Mouse (Mus musculus): ENCODE results near the gene Eif4enif1.
"Not testable (repeated sequence)": the region's sequence is repeated elsewhere in the genome, so short reads cannot be mapped to it uniquely, and the experiment has no call there.

Gene Eif4enif1

DNA sequence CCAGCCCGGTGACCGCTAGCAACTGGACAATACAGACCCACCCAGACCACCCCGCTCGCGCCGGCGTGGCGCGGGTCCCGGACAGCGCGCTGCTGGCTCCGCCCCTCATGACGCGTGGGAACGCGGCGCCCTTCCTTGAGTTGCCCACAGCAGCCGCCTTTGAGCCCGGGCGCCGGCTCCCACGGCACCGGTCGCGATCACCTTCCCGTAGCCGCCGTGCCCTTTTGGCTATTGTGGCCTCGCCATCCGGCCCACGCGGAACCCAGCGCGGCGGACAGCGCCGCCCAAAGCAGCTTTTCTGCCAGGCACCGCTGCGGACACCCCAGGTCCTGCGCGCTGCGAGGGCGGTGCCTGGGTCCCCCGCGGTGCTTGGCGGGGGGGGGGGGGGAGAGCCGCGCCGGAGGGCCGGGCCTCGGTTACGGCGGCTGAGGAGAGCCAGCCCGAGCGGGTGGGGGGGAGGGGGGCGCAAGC lies at the start of gene Eif4enif1:
Gene Eif4enif1, plus strand, starts transcription at position 162 of the 471 bp plus-strand sequence.
- DNase-seq (ENCODE audit: low read depth, low spot score): peak; percentile 92

- peak; percentile 57 for DNase-seq (ENCODE audit: low read depth, low spot score)
Observed at GRCm38 (mm10) chr11:3153666-3154397, 48.4 kb upstream of the Eif4enif1 start.

- not testable (repeated sequence) for DNase-seq (ENCODE audit: low read depth, low spot score)
Observed at GRCm38 (mm10) chr11:3156991-3157390, 45.2 kb upstream of the Eif4enif1 start.

- peak; percentile 41 for DNase-seq (ENCODE audit: low read depth, low spot score)
Observed at GRCm38 (mm10) chr11:3157996-3158395, 44.2 kb upstream of the Eif4enif1 start.

- not testable (repeated sequence) for DNase-seq (ENCODE audit: low read depth, low spot score)
Observed at GRCm38 (mm10) chr11:3158800-3159199, 43.4 kb upstream of the Eif4enif1 start.

DNA sequence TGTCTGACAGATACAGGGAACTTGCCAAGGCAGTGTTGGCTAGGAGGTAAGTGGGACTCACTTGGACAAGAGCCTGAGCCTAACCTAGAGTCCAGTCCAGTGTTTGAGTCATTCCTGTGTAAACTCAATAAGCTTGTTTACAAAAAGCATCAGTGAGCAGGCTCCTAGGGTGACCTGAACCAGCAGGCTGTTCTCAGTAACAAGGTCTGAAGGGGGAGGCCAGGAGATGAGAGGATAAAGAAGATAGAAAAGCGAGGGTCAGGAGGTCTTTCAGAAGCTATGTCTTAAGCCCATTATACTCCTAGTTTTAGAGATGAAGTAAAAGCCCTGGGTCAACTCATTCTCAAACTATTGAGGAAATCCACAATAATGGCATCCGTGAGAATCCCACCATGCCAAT lies 40.8 kb upstream of the Eif4enif1 start:
- peak; percentile 15 for DNase-seq (ENCODE audit: low read depth, low spot score)

GRCm38 (mm10) chr11:3162236-3162897 lies 39.8 kb upstream of the Eif4enif1 start:
- peak; percentile 25 for DNase-seq (ENCODE audit: low read depth, low spot score)

DNA sequence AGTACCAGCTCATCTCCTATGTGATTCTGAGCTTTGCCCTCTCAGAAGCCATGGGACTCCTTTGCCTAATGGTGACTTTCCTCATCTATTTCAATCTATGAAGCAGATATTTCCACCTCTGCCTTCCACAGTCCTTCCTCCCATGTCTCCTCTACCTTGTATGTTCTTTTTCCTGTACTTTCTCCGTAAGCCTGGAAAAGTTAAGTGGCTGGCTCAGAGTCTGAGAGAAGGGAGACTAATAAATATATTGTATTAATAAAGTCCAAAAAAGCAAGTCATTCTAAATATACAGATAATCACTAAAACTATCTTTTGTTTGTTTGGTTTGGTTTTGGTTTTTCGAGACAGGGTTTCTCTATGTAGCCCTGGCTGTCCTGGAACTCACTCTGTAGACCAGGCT lies 39.1 kb upstream of the Eif4enif1 start:
- DNase-seq (ENCODE audit: low read depth, low spot score): peak; percentile 21

- peak; percentile 15 for DNase-seq (ENCODE audit: low read depth, low spot score)
Observed at GRCm38 (mm10) chr11:3163661-3164060, 38.5 kb upstream of the Eif4enif1 start.

DNA sequence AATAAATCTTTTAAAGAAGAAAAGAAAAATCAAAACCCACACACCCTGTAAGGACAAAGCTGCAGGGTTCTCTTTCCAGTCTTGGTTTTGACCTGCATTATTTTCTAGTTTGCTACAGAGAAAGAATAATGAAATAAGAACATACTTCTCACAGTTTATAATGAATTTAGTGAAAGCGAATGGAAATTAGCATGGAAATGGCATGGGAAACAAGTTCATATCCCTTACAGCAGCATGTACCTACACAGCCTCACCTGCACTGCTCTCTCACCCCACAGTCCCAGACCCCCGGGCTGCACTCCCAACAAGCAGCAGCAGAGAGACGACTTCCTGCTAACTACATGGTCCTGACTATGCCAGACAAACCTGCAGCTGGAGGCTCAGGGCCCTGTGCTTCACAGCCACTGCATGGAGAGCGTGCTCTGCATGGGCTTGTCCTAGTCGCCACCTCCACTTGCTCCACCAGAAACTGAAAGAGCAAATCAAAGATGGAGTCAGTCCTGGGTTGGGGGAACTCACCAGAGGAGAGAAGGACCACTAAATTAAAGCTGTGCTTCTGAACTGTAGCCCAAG lies 36.9 kb upstream of the Eif4enif1 start:
- DNase-seq (ENCODE audit: low read depth, low spot score): peak; percentile 45

DNA sequence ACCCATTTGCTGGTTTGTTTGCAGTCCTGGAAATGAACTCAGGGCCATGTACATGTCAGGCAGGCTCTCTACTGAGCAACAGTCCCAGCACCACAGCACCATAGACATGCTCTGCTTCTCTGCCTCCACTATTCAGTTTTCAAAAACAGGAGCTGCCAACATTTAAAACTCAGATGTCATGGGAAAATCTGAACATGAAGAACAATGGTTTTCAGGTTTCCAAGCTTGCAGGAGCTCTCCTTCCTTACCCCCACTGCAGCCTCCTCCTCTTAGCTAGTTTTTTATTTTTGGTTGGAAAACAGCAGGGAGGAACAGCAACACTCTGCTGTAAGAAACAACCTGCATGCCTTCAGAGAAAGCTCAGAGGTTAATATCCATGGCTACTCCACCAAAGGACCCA lies 35.9 kb upstream of the Eif4enif1 start:
- DNase-seq (ENCODE audit: low read depth, low spot score): not testable (repeated sequence)

- not testable (repeated sequence) for DNase-seq (ENCODE audit: low read depth, low spot score)
Observed at GRCm38 (mm10) chr11:3167129-3167528, 35.1 kb upstream of the Eif4enif1 start.

GRCm38 (mm10) chr11:3167571-3168001 lies 34.6 kb upstream of the Eif4enif1 start:
- not testable (repeated sequence) for DNase-seq (ENCODE audit: low read depth, low spot score)

DNA sequence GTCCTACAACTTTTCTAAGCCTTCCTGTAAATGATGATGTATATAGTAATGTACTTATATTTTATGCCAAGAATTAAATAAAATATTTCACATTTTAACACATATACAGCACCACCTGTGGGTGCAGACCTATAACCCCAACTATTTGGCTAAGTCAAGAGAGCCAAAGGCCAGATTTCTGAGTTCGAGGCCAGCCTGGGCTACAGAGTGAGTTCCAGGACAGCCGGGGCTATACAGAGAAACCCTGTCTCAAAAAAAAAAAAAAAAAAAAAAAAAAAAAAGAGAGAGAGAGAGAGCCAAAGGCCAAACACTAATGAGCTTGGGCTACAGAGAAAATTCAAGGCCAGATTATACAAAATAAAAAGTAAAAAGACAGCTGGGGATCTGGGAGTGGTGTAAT lies 33.1 kb upstream of the Eif4enif1 start:
- not testable (repeated sequence) for DNase-seq (ENCODE audit: low read depth, low spot score)

GRCm38 (mm10) chr11:3171931-3172330 lies 30.3 kb upstream of the Eif4enif1 start:
- DNase-seq (ENCODE audit: low read depth, low spot score): not testable (repeated sequence)

GRCm38 (mm10) chr11:3172526-3172925 lies 29.7 kb upstream of the Eif4enif1 start:
- not testable (repeated sequence) for DNase-seq (ENCODE audit: low read depth, low spot score)

GRCm38 (mm10) chr11:3173425-3174318 lies 28.5 kb upstream of the Eif4enif1 start:
- DNase-seq (ENCODE audit: low read depth, low spot score): peak; percentile 29

- DNase-seq (ENCODE audit: low read depth, low spot score): peak; percentile 18
Observed at GRCm38 (mm10) chr11:3178968-3179725, 23.0 kb upstream of the Eif4enif1 start.

GRCm38 (mm10) chr11:3179726-3180092 lies 22.5 kb upstream of the Eif4enif1 start:
- not testable (repeated sequence) for DNase-seq (ENCODE audit: low read depth, low spot score)

- not testable (repeated sequence) for DNase-seq (ENCODE audit: low read depth, low spot score)
Observed at GRCm38 (mm10) chr11:3180510-3181160, 21.6 kb upstream of the Eif4enif1 start.
